Mouse (Mus musculus) left cerebral cortex, postnatal 14 days (tissue): ENCODE results near the gene Klhl22. TPM values are rescaled to one million over a fixed set of nuclear protein-coding genes. Genes with fewer than 3 reads are reported as not detected.

Experiments used
- DNase-seq, 2 experiments: peaks; one replicate each; pipeline ENCODE4 v3.0.0; 2021 to 2022; ENCODE audit warnings: low spot score in 2 of 2, mixed read lengths in 1 of 2
- intact Hi-C: fragments of 180-260 bp; cut with DNase I; formaldehyde crosslinking; loops from one replicate; pipeline ENCODE4 v1.15.1; 2025
- total RNA-seq, 2 experiments: library from RNA; stranded (reverse); gene quantifications; 2 replicates each; pipeline ENCODE4 v1.2.3; 2021

Klhl22 gene
- total RNA-seq, 2 experiments from 2014 or later, result 93.6 to 98.8 TPM

GRCm38 (mm10) chr16:17816528-17816927 is 57.1 kb downstream of the Klhl22 start:
- no peak for DNase-seq
- intact Hi-C loops, result no loop called here

GRCm38 (mm10) chr16:17826500-17826899 is 67.1 kb downstream of the Klhl22 start:
- intact Hi-C loops, result no loop called here

GRCm38 (mm10) chr16:17828229-17828628 is 68.8 kb downstream of the Klhl22 start:
- intact Hi-C loops, result no loop called here
- no peak for DNase-seq

More at GRCm38 (mm10) chr16:17826500-17826899, 67.1 kb downstream of the Klhl22 start:
- no peak for DNase-seq

DNA sequence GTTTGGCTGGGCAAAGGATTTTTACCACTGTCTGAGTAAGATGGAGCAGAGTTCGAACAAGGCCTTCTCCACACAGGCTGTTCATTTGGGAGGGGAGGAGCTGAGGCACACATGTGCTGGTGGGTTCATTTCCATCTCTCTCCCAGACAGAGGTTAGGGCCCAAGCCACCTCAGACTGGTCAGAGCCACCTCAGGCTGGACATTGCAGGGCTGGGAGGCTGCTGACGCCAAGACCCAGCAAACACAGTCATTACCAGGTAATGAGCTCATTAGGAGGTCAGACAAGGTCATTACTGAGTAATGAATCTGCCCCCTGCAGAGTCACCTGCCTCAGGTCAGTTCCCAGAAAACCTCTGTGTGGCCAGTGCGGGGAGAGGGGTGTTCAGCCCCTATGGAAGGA is 69.4 kb downstream of the Klhl22 start:
- intact Hi-C loops, result no loop called here
- DNase-seq, result no peak

GRCm38 (mm10) chr16:17830385-17831178 is 71.2 kb downstream of the Klhl22 start:
- intact Hi-C loops, result no loop called here
- DNase-seq, result no peak

GRCm38 (mm10) chr16:17831781-17832180 is 72.4 kb downstream of the Klhl22 start:
- intact Hi-C loops, result no loop called here
- no peak for DNase-seq

DNA sequence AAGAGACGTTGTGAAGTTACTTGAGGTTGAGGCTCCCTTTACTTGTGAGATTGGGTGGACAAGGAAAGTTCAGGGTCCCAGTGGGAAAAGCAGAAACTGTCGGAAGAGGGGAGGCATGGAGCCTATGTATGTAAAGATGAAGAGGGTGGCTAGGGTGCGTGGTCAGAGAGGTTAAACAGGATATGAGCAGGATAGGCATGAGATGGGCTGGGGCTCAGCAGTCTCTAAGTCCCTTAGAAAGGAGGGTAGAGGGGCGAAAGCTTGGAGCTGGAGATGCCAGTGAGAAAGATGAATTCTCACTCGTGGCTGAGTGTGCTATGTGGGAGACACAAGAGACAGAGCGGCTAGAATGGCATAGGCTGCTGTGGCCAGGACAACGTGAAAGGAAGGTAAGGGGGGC is 73.4 kb downstream of the Klhl22 start, which contains the start of gene B830017H08Rik:
Gene B830017H08Rik (plus strand): TSS at position 301 of the 400 bp plus-strand sequence.
- DNase-seq, result no peak

DNA sequence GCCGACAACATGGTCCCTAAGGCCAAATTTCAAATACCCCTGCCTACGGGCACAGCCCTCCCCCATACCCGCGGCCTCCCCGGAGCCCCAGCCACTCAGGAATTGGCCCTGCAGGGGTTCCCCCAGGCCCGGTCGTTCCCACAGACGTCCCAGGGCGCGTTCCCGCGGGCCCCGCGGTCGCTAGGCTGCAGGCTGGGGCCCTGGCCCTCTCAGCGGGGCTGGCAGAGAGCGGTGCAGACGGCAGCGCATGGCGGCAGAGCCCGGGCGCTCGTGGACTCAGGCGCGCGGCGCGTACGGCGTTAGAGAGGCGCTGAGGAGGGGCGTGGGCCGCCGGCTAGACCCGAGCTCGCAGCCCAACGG is 73.9 kb downstream of the Klhl22 start:
- peak in 1 of 2 experiments; percentile 49 for DNase-seq
- intact Hi-C loops, result no loop called here

More for the DNA sequence above, 73.4 kb downstream of the Klhl22 start, which contains the start of gene B830017H08Rik:
- intact Hi-C loops, result no loop called here

DNA sequence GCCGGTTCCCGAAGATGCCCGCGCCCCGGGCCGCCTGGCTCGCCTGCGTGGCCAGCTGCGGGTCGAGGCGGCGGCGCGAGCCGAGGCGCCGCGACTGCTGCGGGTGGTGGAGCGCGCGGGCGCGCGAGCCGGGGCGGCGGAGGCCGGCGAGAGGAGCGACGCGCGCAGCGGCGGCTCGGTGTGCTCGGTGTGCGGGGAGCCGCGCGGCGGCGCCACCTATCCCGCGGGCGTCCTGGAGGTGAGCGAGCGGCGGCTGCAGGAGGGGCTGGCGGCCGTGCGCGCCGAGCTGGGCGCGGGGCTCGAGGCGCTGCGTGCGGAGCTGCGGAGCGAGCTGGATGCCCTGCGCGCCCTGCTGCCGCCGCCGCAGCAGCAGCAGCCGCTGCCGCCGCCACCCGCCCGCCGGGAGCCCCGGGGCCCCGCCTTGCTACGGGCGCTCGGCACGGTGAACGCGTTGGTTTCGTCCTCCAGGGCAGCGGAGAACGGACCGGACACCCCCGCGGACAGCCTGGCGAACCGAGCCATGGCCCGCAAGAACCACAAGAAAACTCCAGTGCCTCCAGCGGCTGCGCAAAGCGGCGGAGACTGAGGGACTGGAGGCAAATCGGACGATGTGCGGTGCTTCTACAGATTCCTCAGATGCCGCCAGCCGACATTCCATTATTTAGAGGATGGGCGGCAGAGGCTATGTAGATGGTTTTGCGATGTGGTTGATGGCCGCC is 74.4 kb downstream of the Klhl22 start:
- peak in 1 of 2 experiments; percentile 60 for DNase-seq
- intact Hi-C loops, result no loop called here

GRCm38 (mm10) chr16:17834543-17834942 is 75.1 kb downstream of the Klhl22 start:
- no peak for DNase-seq
- intact Hi-C loops, result no loop called here

DNA sequence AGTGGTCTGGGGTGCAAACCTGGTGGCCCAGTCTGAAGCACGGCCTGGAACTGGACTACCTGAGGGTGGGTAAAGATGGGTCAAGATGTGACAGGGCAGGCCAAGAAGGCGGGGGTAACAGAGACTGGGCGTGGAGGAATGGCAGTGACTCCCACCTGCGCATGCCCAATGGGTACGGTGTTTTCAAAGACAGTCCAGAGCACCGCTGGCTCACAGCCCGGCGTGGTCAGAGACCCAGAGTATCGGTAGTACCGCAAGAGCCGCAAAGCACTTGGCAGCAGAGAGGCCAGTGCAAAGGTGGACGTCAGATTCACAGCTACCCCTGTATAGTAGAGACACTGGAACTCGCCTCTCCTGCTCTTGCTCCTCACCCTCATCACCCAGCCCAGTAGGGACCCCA is 76.1 kb downstream of the Klhl22 start:
- intact Hi-C loops, result no loop called here

GRCm38 (mm10) chr16:17838051-17838450 is 78.6 kb downstream of the Klhl22 start, which contains the start of gene Car15:
TSS of gene Car15 (minus strand) at chr16:17838364.
- intact Hi-C loops, result no loop called here
- no peak for DNase-seq

More for the DNA sequence above, 76.1 kb downstream of the Klhl22 start:
- no peak for DNase-seq

DNA sequence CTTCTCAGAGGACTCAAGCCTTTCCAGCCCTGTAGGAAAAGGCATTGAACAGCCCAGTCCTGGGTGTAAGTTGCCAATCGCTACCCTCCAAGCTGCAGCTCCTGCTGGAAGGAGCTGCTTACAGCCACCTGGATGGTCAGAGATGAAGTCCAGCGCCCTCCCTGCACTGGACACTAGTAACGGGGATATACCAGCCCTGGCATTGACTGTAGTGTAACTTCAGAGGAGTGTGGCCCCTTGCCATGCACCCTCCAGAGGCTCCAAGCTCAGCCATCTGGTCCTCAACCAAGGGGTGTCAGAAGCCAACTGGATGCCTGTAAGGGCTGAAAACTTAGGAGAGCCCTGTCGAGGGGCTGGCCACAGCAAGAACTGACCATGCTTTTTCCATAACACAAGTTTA is 80.6 kb downstream of the Klhl22 start:
- intact Hi-C loops, result no loop called here

GRCm38 (mm10) chr16:17842437-17842836 is 83.0 kb downstream of the Klhl22 start:
- DNase-seq, result no peak
- intact Hi-C loops, result no loop called here

More for the DNA sequence above, 80.6 kb downstream of the Klhl22 start:
- no peak for DNase-seq

Other genes with a start within 250 kb of the Klhl22 start
- gene Thap7, start 228.5 kb upstream of the Klhl22 start, total RNA-seq, result 10 to 100 TPM; 36.9 to 42.7 TPM
- gene Lrrc74b, start 198.4 kb upstream of the Klhl22 start, total RNA-seq, result under 1 TPM; 0.29 to 0.42 TPM
- under 1 TPM; 0.13 to 0.19 TPM for gene P2rx6, start 197.7 kb upstream of the Klhl22 start, total RNA-seq
- gene Slc7a4, start 176.4 kb upstream of the Klhl22 start, total RNA-seq, result 10 to 100 TPM; 71.7 to 76.3 TPM
- gene Smpd4, start 140.3 kb upstream of the Klhl22 start, total RNA-seq, result 10 to 100 TPM; 51.9 to 58.8 TPM
- gene Ccdc74a, start 113.1 kb upstream of the Klhl22 start, total RNA-seq, result 10 to 100 TPM; 27.5 to 33.9 TPM
- gene Med15, start 26.7 kb upstream of the Klhl22 start, total RNA-seq, result 10 to 100 TPM; 68.9 to 70.1 TPM
- 1 to 10 TPM; 3.8 to 4.5 TPM for gene Scarf2, start 37.7 kb downstream of the Klhl22 start, total RNA-seq
- 1 to 10 TPM; 3.5 to 5.0 TPM for gene B830017H08Rik, start 73.5 kb downstream of the Klhl22 start, total RNA-seq
- gene Car15, start 78.7 kb downstream of the Klhl22 start, total RNA-seq, result 10 to 100 TPM; 11.7 to 14.6 TPM
- gene Gm20518, start 132.1 kb downstream of the Klhl22 start, total RNA-seq, result 1 to 10 TPM; 1.5 to 2.0 TPM
- under 1 TPM; 0.11 to 0.23 TPM for gene Tssk1, start 134.6 kb downstream of the Klhl22 start, total RNA-seq
- gene Dgcr2, start 138.9 kb downstream of the Klhl22 start, total RNA-seq, result 100 to 1,000 TPM; 102 to 105 TPM
- gene Tssk2, start 139.0 kb downstream of the Klhl22 start, total RNA-seq, result not detected
- gene Ess2, start 151.7 kb downstream of the Klhl22 start, total RNA-seq, result 10 to 100 TPM; 29.4 to 29.8 TPM
- gene Gsc2, start 155.4 kb downstream of the Klhl22 start, total RNA-seq, result not detected
- 10 to 100 TPM; 52.4 to 53.8 TPM for gene Slc25a1, start 168.6 kb downstream of the Klhl22 start, total RNA-seq
- not detected for gene Vpreb2, start 220.8 kb downstream of the Klhl22 start, total RNA-seq